Mouse (Mus musculus): ENCODE measurements around the gene Nudc. TPM values are rescaled to one million over a fixed set of nuclear protein-coding genes. Genes with fewer than 3 reads are reported as not detected.
A peak's percentile ranks its signal among the peaks of the same experiment; 100 is the strongest.

The Nudc gene
- polyA plus RNA-seq, 1 experiment from 2014 or later = 315 TPM

- Histone ChIP-seq H3K27ac (ENCODE audit: low read depth, low read length) (peak within 1 kb of the TSS; percentile 56), H3K27me3 (ENCODE audit: control insufficient read depth, insufficient read depth, low read length) (no peaks in the 10 kb centered on the region), H3K9me3 (ENCODE audit: control insufficient read depth, low read length) (no peaks in the 10 kb centered on the region), H3K36me3 (ENCODE audit: control insufficient read depth, insufficient read depth, low read length) (no peaks in the 10 kb centered on the region), H3K4me3 (ENCODE audit: low read depth, low read length) (peak within 1 kb of the TSS; percentile 99), H3K4me2 (replicated peaks; ENCODE audit: low read depth, low read length) (peak within 1 kb of the TSS; percentile 71), H3K4me1 (replicated peaks; ENCODE audit: control insufficient read depth, insufficient read depth, low read length) (0 out of 2 replicates have a peak, but pooled peaks cover 3% of the 10 kb centered on the region), H3K9ac (ENCODE audit: low read depth, low read length) (peak within 1 kb of the TSS; percentile 76)
- ATAC-seq (ENCODE audit: low FRiP score) (peak; percentile 81), DNase-seq (ENCODE audit: low spot score) (peak; percentile 92)
- WGBS = 8% methylated on average over 44 of the region's 44 CpGs
Measured at GRCm38 (mm10) chr4:133574070-133574842, 28.5 kb upstream of the Nudc start, which contains the start of gene Gpatch3. Gene Gpatch3, plus strand, starts transcription at chr4:133574745.

GRCm38 (mm10) chr4:133570066-133570466 lies 24.3 kb upstream of the Nudc start:
- DNase-seq (ENCODE audit: low spot score) (no peak), ATAC-seq (ENCODE audit: low FRiP score) (no peak)
- Histone ChIP-seq H3K27me3 (ENCODE audit: control insufficient read depth, insufficient read depth, low read length) (no peaks in the 10 kb centered on the region), H3K4me2 (replicated peaks; ENCODE audit: low read depth, low read length) (no peak overlapping the region), H3K36me3 (ENCODE audit: control insufficient read depth, insufficient read depth, low read length) (no peaks in the 10 kb centered on the region), H3K9ac (ENCODE audit: low read depth, low read length) (no peak overlapping the region), H3K27ac (ENCODE audit: low read depth, low read length) (no peak overlapping the region), H3K9me3 (ENCODE audit: control insufficient read depth, low read length) (no peaks in the 10 kb centered on the region), H3K4me3 (ENCODE audit: low read depth, low read length) (no peak overlapping the region), H3K4me1 (replicated peaks; ENCODE audit: control insufficient read depth, insufficient read depth, low read length) (no peaks in the 10 kb centered on the region)
- WGBS = 62% methylated on average over 10 of the region's 10 CpGs

- ATAC-seq (ENCODE audit: low FRiP score) = no peak
- 73% methylated on average over 10 of the region's 10 CpGs for WGBS
Measured at GRCm38 (mm10) chr4:133569291-133570065, 23.7 kb upstream of the Nudc start.

GRCm38 (mm10) chr4:133567251-133567650 lies 21.5 kb upstream of the Nudc start:
- Histone ChIP-seq H3K4me3 (ENCODE audit: low read depth, low read length) (no peak overlapping the region), H3K36me3 (ENCODE audit: control insufficient read depth, insufficient read depth, low read length) (no peaks in the 10 kb centered on the region), H3K4me1 (replicated peaks; ENCODE audit: control insufficient read depth, insufficient read depth, low read length) (no peaks in the 10 kb centered on the region), H3K27me3 (ENCODE audit: control insufficient read depth, insufficient read depth, low read length) (no peaks in the 10 kb centered on the region), H3K27ac (ENCODE audit: low read depth, low read length) (no peak overlapping the region), H3K9ac (ENCODE audit: low read depth, low read length) (no peak overlapping the region), H3K4me2 (replicated peaks; ENCODE audit: low read depth, low read length) (no peak overlapping the region), H3K9me3 (ENCODE audit: control insufficient read depth, low read length) (no peaks in the 10 kb centered on the region)
- DNase-seq (ENCODE audit: low spot score) (no peak), ATAC-seq (ENCODE audit: low FRiP score) (no peak)
- WGBS = 33% methylated on average over 8 of the region's 8 CpGs

More at GRCm38 (mm10) chr4:133569291-133570065, 23.7 kb upstream of the Nudc start:
- Histone ChIP-seq H3K27me3 (ENCODE audit: control insufficient read depth, insufficient read depth, low read length) (no peaks in the 10 kb centered on the region), H3K4me3 (ENCODE audit: low read depth, low read length) (no peak overlapping the region), H3K27ac (ENCODE audit: low read depth, low read length) (no peak overlapping the region), H3K4me2 (replicated peaks; ENCODE audit: low read depth, low read length) (no peak overlapping the region), H3K4me1 (replicated peaks; ENCODE audit: control insufficient read depth, insufficient read depth, low read length) (no peaks in the 10 kb centered on the region), H3K9ac (ENCODE audit: low read depth, low read length) (no peak overlapping the region), H3K9me3 (ENCODE audit: control insufficient read depth, low read length) (no peaks in the 10 kb centered on the region), H3K36me3 (ENCODE audit: control insufficient read depth, insufficient read depth, low read length) (no peaks in the 10 kb centered on the region)
- no peak for DNase-seq (ENCODE audit: low spot score)

- DNase-seq (ENCODE audit: low spot score) = no peak
- H3K4me3 ChIP-seq (ENCODE audit: low read depth, low read length) = no peak overlapping the region
- WGBS = 80% methylated on average over 11 of the region's 11 CpGs
- H3K9ac ChIP-seq (ENCODE audit: low read depth, low read length) = no peak overlapping the region
- no peaks in the 10 kb centered on the region for H3K4me1 ChIP-seq (replicated peaks; ENCODE audit: control insufficient read depth, insufficient read depth, low read length)
- no peaks in the 10 kb centered on the region for H3K27me3 ChIP-seq (ENCODE audit: control insufficient read depth, insufficient read depth, low read length)
- no peak for ATAC-seq (ENCODE audit: low FRiP score)
- H3K9me3 ChIP-seq (ENCODE audit: control insufficient read depth, low read length) = no peaks in the 10 kb centered on the region
- H3K36me3 ChIP-seq (ENCODE audit: control insufficient read depth, insufficient read depth, low read length) = no peaks in the 10 kb centered on the region
- no peak overlapping the region for H3K4me2 ChIP-seq (replicated peaks; ENCODE audit: low read depth, low read length)
- no peak overlapping the region for H3K27ac ChIP-seq (ENCODE audit: low read depth, low read length)
Measured at GRCm38 (mm10) chr4:133563123-133563571, 17.4 kb upstream of the Nudc start.

- Histone ChIP-seq H3K4me2 (replicated peaks; ENCODE audit: low read depth, low read length) (no peak overlapping the region), H3K4me3 (ENCODE audit: low read depth, low read length) (no peak overlapping the region), H3K9me3 (ENCODE audit: control insufficient read depth, low read length) (no peaks in the 10 kb centered on the region), H3K27ac (ENCODE audit: low read depth, low read length) (no peak overlapping the region), H3K9ac (ENCODE audit: low read depth, low read length) (no peak overlapping the region), H3K36me3 (ENCODE audit: control insufficient read depth, insufficient read depth, low read length) (no peaks in the 10 kb centered on the region), H3K27me3 (ENCODE audit: control insufficient read depth, insufficient read depth, low read length) (no peaks in the 10 kb centered on the region), H3K4me1 (replicated peaks; ENCODE audit: control insufficient read depth, insufficient read depth, low read length) (no peaks in the 10 kb centered on the region)
- DNase-seq (ENCODE audit: low spot score) (no peak), ATAC-seq (ENCODE audit: low FRiP score) (no peak)
- WGBS = 74% methylated on average over 4 of the region's 4 CpGs
Measured at GRCm38 (mm10) chr4:133561622-133562021, 15.8 kb upstream of the Nudc start.

- Histone ChIP-seq H3K4me1 (replicated peaks; ENCODE audit: control insufficient read depth, insufficient read depth, low read length) (no peaks in the 10 kb centered on the region), H3K9ac (ENCODE audit: low read depth, low read length) (no peak overlapping the region), H3K27ac (ENCODE audit: low read depth, low read length) (no peak overlapping the region), H3K27me3 (ENCODE audit: control insufficient read depth, insufficient read depth, low read length) (no peaks in the 10 kb centered on the region), H3K36me3 (ENCODE audit: control insufficient read depth, insufficient read depth, low read length) (no peaks in the 10 kb centered on the region), H3K4me2 (replicated peaks; ENCODE audit: low read depth, low read length) (no peak overlapping the region), H3K9me3 (ENCODE audit: control insufficient read depth, low read length) (no peaks in the 10 kb centered on the region), H3K4me3 (ENCODE audit: low read depth, low read length) (no peak overlapping the region)
- no peak for DNase-seq (ENCODE audit: low spot score)
- ATAC-seq (ENCODE audit: low FRiP score) = no peak
- 78% methylated on average over 4 of the region's 4 CpGs for WGBS
Measured at GRCm38 (mm10) chr4:133559846-133560245, 14.1 kb upstream of the Nudc start.

GRCm38 (mm10) chr4:133557041-133557717 lies 11.4 kb upstream of the Nudc start:
- Histone ChIP-seq H3K4me3 (ENCODE audit: low read depth, low read length) (no peak overlapping the region), H3K4me1 (replicated peaks; ENCODE audit: control insufficient read depth, insufficient read depth, low read length) (no peaks in the 10 kb centered on the region), H3K27ac (ENCODE audit: low read depth, low read length) (no peak overlapping the region), H3K9me3 (ENCODE audit: control insufficient read depth, low read length) (no peaks in the 10 kb centered on the region), H3K27me3 (ENCODE audit: control insufficient read depth, insufficient read depth, low read length) (no peaks in the 10 kb centered on the region), H3K9ac (ENCODE audit: low read depth, low read length) (no peak overlapping the region), H3K4me2 (replicated peaks; ENCODE audit: low read depth, low read length) (no peak overlapping the region), H3K36me3 (ENCODE audit: control insufficient read depth, insufficient read depth, low read length) (no peaks in the 10 kb centered on the region)
- DNase-seq (ENCODE audit: low spot score) = no peak
- ATAC-seq (ENCODE audit: low FRiP score) = no peak
- WGBS = 33% methylated on average over 10 of the region's 10 CpGs
